In genomic region chr9:64222098-64222497, GRCm38 (mm10) we compare ENCODE assay signal across 26 mouse cellular contexts. TPM values are rescaled to one million over a fixed set of nuclear protein-coding genes. Genes with fewer than 3 reads are reported as not detected.
DNase-seq lines count a peak whose midpoint lies in the region; ATAC-seq and TF ChIP-seq lines count a peak whose summit lies in the region.
"Had no signal": no experiment of that assay in that cellular context is flagged by ENCODE, and none has a peak within 500 bp of the region (broad histone marks: within the 10 kb centered on the region; RNA-seq: fewer than 3 reads in every experiment).

No protein-coding gene starts in this region.

- peak; percentile 86 for ATAC-seq in granulocyte monocyte progenitor cell, adult 5-6 weeks (replicated peaks; ENCODE audit: poor library complexity, severe bottlenecking)
- peak; percentile 68 for ATAC-seq in megakaryocyte progenitor cell, adult 5-6 weeks (replicated peaks; ENCODE audit: poor library complexity)
- ATAC-seq: activated CD4-positive, CD25-positive, alpha-beta regulatory T cell, adult 4 months; forebrain, embryonic 16.5 days; intestine, embryonic 16.5 days had no signal

- H3K27ac ChIP-seq in left cerebral cortex, adult 2 months, result peak overlapping the region; percentile 44; the same call in 1 of the 2 replicates
- H3K27ac ChIP-seq: embryonic facial prominence, embryonic 13.5 days; hindbrain, embryonic 13.5 days; kidney, postnatal 0 days; limb, embryonic 13.5 days had no signal

- no peak for DNase-seq in left cerebral cortex, adult 2 months (ENCODE audit: extremely low spot score in 1 of 2, low spot score in 2 of 2)
- no peak for DNase-seq in left cerebral cortex, adult 18-20 months (ENCODE audit: low spot score in 2 of 2)
- DNase-seq in lung, postnatal 10 days, result no peak
- no peak for DNase-seq in retina, embryonic 14.5 days (ENCODE audit: low spot score)
- DNase-seq: adrenal gland, adult 8-10 months; B cell, adult 2 months; cerebellum, adult 9-10 months; cerebellum, postnatal 36 days; embryo, embryonic 11 days; gastrocnemius, postnatal 10 days; heart, adult 18-20 months; heart, postnatal 4 days; kidney, adult 8-10 months; kidney, postnatal 4 days; lung, postnatal 4 days; midbrain, embryonic 14.5 days had no signal

- no peak overlapping the region for H3K4me3 ChIP-seq in left cerebral cortex, adult 2 months
- H3K4me3 ChIP-seq: embryonic facial prominence, embryonic 13.5 days; erythroblast, embryonic 14.5 days; hindbrain, embryonic 13.5 days; limb, embryonic 13.5 days had no signal

- no peak for TF ChIP-seq CTCF in left cerebral cortex, adult 2 months (IDR thresholded peaks at IDR 0.05)

- intact Hi-C loops in left cerebral cortex, adult 2 months (cut with DNase I), result no loop called here

RNA-seq across cellular contexts. Expression of gene Uchl4, which starts 12.9 kb away (rescaled TPM):
- 1 to 10 TPM; 1.5 TPM for total RNA-seq in left cerebral cortex, adult 2 months (2021)
- total RNA-seq in left cerebral cortex, adult 18-20 months (2021), result 1 to 10 TPM; 1.9 to 3.7 TPM
- 1.6 TPM in 1 of 2 replicates, not detected in the other for total RNA-seq in granulocyte monocyte progenitor cell, adult 5-6 weeks (2014; fragmentation: Nextera tagmentation)
- 0.67 and 1.3 TPM in 2 replicates for total RNA-seq in granulocyte monocyte progenitor cell, adult 5-6 weeks (2017)
- 0.62 and 0.88 TPM in 2 replicates for total RNA-seq in megakaryocyte progenitor cell, adult 5-6 weeks (2015)
- 1.1 and 1.4 TPM in 2 replicates for total RNA-seq in megakaryocyte progenitor cell, adult 5-6 weeks (2017)

RNA-seq across cellular contexts. Expression of gene Map2k1, which starts 31.3 kb away (rescaled TPM):
- total RNA-seq in left cerebral cortex, adult 2 months (2021), result 100 to 1,000 TPM; 286 to 295 TPM
- total RNA-seq in left cerebral cortex, adult 18-20 months (2021), result 100 to 1,000 TPM; 292 to 323 TPM
- total RNA-seq in granulocyte monocyte progenitor cell, adult 5-6 weeks (2014; fragmentation: Nextera tagmentation), result 24.8 and 45.6 TPM in 2 replicates
- total RNA-seq in granulocyte monocyte progenitor cell, adult 5-6 weeks (2017), result 55.0 and 56.5 TPM in 2 replicates
- 34.0 and 38.3 TPM in 2 replicates for total RNA-seq in megakaryocyte progenitor cell, adult 5-6 weeks (2015)
- 47.0 and 54.7 TPM in 2 replicates for total RNA-seq in megakaryocyte progenitor cell, adult 5-6 weeks (2017)

RNA-seq across cellular contexts. Expression of gene Snapc5, which starts 43.0 kb away (rescaled TPM):
- 10 to 100 TPM; 20.5 to 21.6 TPM for total RNA-seq in left cerebral cortex, adult 2 months (2021)
- 10 to 100 TPM; 18.6 to 22.4 TPM for total RNA-seq in left cerebral cortex, adult 18-20 months (2021)
- 27.6 and 29.8 TPM in 2 replicates for total RNA-seq in granulocyte monocyte progenitor cell, adult 5-6 weeks (2014; fragmentation: Nextera tagmentation)
- total RNA-seq in granulocyte monocyte progenitor cell, adult 5-6 weeks (2017), result 43.3 and 52.1 TPM in 2 replicates
- total RNA-seq in megakaryocyte progenitor cell, adult 5-6 weeks (2015), result 16.5 and 20.7 TPM in 2 replicates
- total RNA-seq in megakaryocyte progenitor cell, adult 5-6 weeks (2017), result 47.4 and 48.2 TPM in 2 replicates

RNA-seq across cellular contexts. Expression of gene Rpl4, which starts 48.9 kb away (rescaled TPM):
- total RNA-seq in left cerebral cortex, adult 2 months (2021), result 100 to 1,000 TPM; 517 to 522 TPM
- total RNA-seq in left cerebral cortex, adult 18-20 months (2021), result 100 to 1,000 TPM; 589 to 593 TPM
- 3,177 and 3,393 TPM in 2 replicates for total RNA-seq in granulocyte monocyte progenitor cell, adult 5-6 weeks (2014; fragmentation: Nextera tagmentation)
- 3,068 and 3,220 TPM in 2 replicates for total RNA-seq in granulocyte monocyte progenitor cell, adult 5-6 weeks (2017)
- total RNA-seq in megakaryocyte progenitor cell, adult 5-6 weeks (2015), result 4,149 and 4,331 TPM in 2 replicates
- 2,914 and 3,251 TPM in 2 replicates for total RNA-seq in megakaryocyte progenitor cell, adult 5-6 weeks (2017)

RNA-seq across cellular contexts. Expression of gene Zwilch, which starts 49.2 kb away (rescaled TPM):
- total RNA-seq in left cerebral cortex, adult 2 months (2021), result 1 to 10 TPM; 3.8 to 4.4 TPM
- 1 to 10 TPM; 3.2 to 3.5 TPM for total RNA-seq in left cerebral cortex, adult 18-20 months (2021)
- 61.4 and 63.4 TPM in 2 replicates for total RNA-seq in granulocyte monocyte progenitor cell, adult 5-6 weeks (2014; fragmentation: Nextera tagmentation)
- total RNA-seq in granulocyte monocyte progenitor cell, adult 5-6 weeks (2017), result 98.1 and 118 TPM in 2 replicates
- 37.7 and 48.5 TPM in 2 replicates for total RNA-seq in megakaryocyte progenitor cell, adult 5-6 weeks (2015)
- total RNA-seq in megakaryocyte progenitor cell, adult 5-6 weeks (2017), result 134 and 155 TPM in 2 replicates

Comparison
In these comparisons a context has a peak if more than half of its experiments do, and no peak if none do; other contexts are left out.
1. RNA of gene Map2k1, which starts 31.3 kb away (total RNA-seq): 292 to 323 TPM in left cerebral cortex, adult 18-20 months and 286 to 295 TPM in left cerebral cortex, adult 2 months; 24.8 to 56.5 TPM in granulocyte monocyte progenitor cell, adult 5-6 weeks and 34.0 to 54.7 TPM in megakaryocyte progenitor cell, adult 5-6 weeks; every median in the first group is over 4 times any median in the second.